Mouse (Mus musculus) heart, postnatal 10 days (tissue): ENCODE measurements around the gene Fgfr2. TPM values are rescaled to one million over a fixed set of nuclear protein-coding genes. Genes with fewer than 3 reads are reported as not detected.

Source experiments
- DNase-seq, 2 experiments: peaks; one replicate each; pipeline ENCODE4 v3.0.0; 2021
- intact Hi-C: fragments of 180-260 bp; cut with DNase I; formaldehyde crosslinking; loops from one replicate; pipeline ENCODE4 v1.15.1; 2025
- total RNA-seq, 2 experiments: library from RNA; stranded (reverse); gene quantifications; 2 replicates each; pipeline ENCODE4 v1.2.3; 2021

Gene Fgfr2
- total RNA-seq, 2 experiments from 2014 or later = 6.2 to 6.3 TPM

GRCm38 (mm10) chr7:131970255-131970654 is 1152.9 kb downstream of the Fgfr2 start:
- DNase-seq = no peak
- intact Hi-C loops = no loop called here

GRCm38 (mm10) chr7:131966916-131967494 is 1156.1 kb downstream of the Fgfr2 start:
- no peak for DNase-seq
- intact Hi-C loops = loop anchor here (10.0 kb wide), 1 partner anchor 238 kb away; no protein-coding TSS in a partner anchor

GRCm38 (mm10) chr7:131966023-131966915 is 1156.9 kb downstream of the Fgfr2 start, which contains the start of gene Gpr26:
TSS of gene Gpr26 (plus strand) at chr7:131966460.
- no peak for DNase-seq
- intact Hi-C loops = loop anchor here (10.0 kb wide), 1 partner anchor 239 kb away; no protein-coding TSS in a partner anchor

GRCm38 (mm10) chr7:131960551-131960950 is 1162.6 kb downstream of the Fgfr2 start:
- DNase-seq = peak; percentile 42 to 69
- intact Hi-C loops = loop anchor here (10.0 kb wide), 1 partner anchor 244 kb away; no protein-coding TSS in a partner anchor

GRCm38 (mm10) chr7:131958705-131959104 is 1164.4 kb downstream of the Fgfr2 start:
- intact Hi-C loops = no loop called here
- no peak for DNase-seq

- no peak for DNase-seq
These were observed 1169.7 kb downstream of the Fgfr2 start for GRCm38 (mm10) chr7:131953402-131953801.

GRCm38 (mm10) chr7:131951131-131951530 is 1172.0 kb downstream of the Fgfr2 start:
- DNase-seq = no peak
- intact Hi-C loops = no loop called here

More at GRCm38 (mm10) chr7:131953402-131953801, 1169.7 kb downstream of the Fgfr2 start:
- intact Hi-C loops = no loop called here

- intact Hi-C loops = no loop called here
- DNase-seq = no peak
These were observed 1185.5 kb downstream of the Fgfr2 start for GRCm38 (mm10) chr7:131937611-131938010.

- intact Hi-C loops = no loop called here
- no peak for DNase-seq
These were observed 1195.7 kb downstream of the Fgfr2 start for GRCm38 (mm10) chr7:131927288-131928050.

- intact Hi-C loops = no loop called here
- peak in 1 of 2 experiments; percentile 3 for DNase-seq
These were observed 1205.8 kb downstream of the Fgfr2 start for GRCm38 (mm10) chr7:131917384-131917783.

GRCm38 (mm10) chr7:131909611-131910010 is 1213.5 kb downstream of the Fgfr2 start:
- no peak for DNase-seq
- intact Hi-C loops = no loop called here

- intact Hi-C loops = no loop called here
- DNase-seq = no peak
These were observed 1216.5 kb downstream of the Fgfr2 start for GRCm38 (mm10) chr7:131906499-131907190.

- intact Hi-C loops = loop anchor here (1.0 to 10.0 kb wide), 3 partner anchors 314 to 652 kb away; no protein-coding TSS in a partner anchor
These were observed 1223.8 kb downstream of the Fgfr2 start for GRCm38 (mm10) chr7:131899356-131899755.

GRCm38 (mm10) chr7:131897282-131897681 is 1225.9 kb downstream of the Fgfr2 start:
- intact Hi-C loops = loop anchor here (10.0 kb wide), 1 partner anchor 578 kb away; no protein-coding TSS in a partner anchor
- DNase-seq = peak; percentile 26 to 40

More at GRCm38 (mm10) chr7:131899356-131899755, 1223.8 kb downstream of the Fgfr2 start:
- peak; percentile 68 to 79 for DNase-seq

- intact Hi-C loops = loop anchor here (1.0 kb wide), 2 partner anchors 343 to 451 kb away; no protein-coding TSS in a partner anchor
- no peak for DNase-seq
These were observed 1240.3 kb downstream of the Fgfr2 start for GRCm38 (mm10) chr7:131882824-131883223.

- peak; percentile 66 to 84 for DNase-seq
- intact Hi-C loops = loop anchor here (1.0 kb wide), 2 partner anchors 342 to 450 kb away; no protein-coding TSS in a partner anchor
These were observed 1241.1 kb downstream of the Fgfr2 start for GRCm38 (mm10) chr7:131881876-131882615.

- intact Hi-C loops = no loop called here
- DNase-seq = no peak
These were observed 1243.0 kb downstream of the Fgfr2 start for GRCm38 (mm10) chr7:131880150-131880549.

- DNase-seq = no peak
- intact Hi-C loops = no loop called here
These were observed 1244.3 kb downstream of the Fgfr2 start for GRCm38 (mm10) chr7:131878846-131879245.

- intact Hi-C loops = loop anchor here (10.0 kb wide), 1 partner anchor 56 kb away; no protein-coding TSS in a partner anchor
- no peak for DNase-seq
These were observed 1262.0 kb downstream of the Fgfr2 start for GRCm38 (mm10) chr7:131861157-131861556.
